20 mouse cellular contexts compared by ENCODE assay signal in genomic region chr10:77284832-77285231, GRCm38 (mm10). TPM values are rescaled to one million over a fixed set of nuclear protein-coding genes. Genes with fewer than 3 reads are reported as not detected.
DNase-seq lines count a peak whose midpoint lies in the region; ATAC-seq lines count a peak whose summit lies in the region.
"Had no signal": no experiment of that assay in that cellular context is flagged by ENCODE, and none has a peak within 500 bp of the region (broad histone marks: within the 10 kb centered on the region; RNA-seq: fewer than 3 reads in every experiment).

No protein-coding gene starts in this region.

- 0 out of 2 replicates have a peak, but pooled peaks cover 12% of the 10 kb centered on the region for H3K27me3 ChIP-seq in heart, embryonic 10.5 days (ENCODE audit: insufficient read depth, poor library complexity, severe bottlenecking)
- no peaks in the 10 kb centered on the region for H3K27me3 ChIP-seq in heart, embryonic 14.5 days (ENCODE audit: control insufficient read depth, insufficient read depth, low read length)
- H3K27me3 ChIP-seq in heart, embryonic 11.5 days (ENCODE audit: control insufficient read depth, insufficient read depth, low read length), result 0 out of 2 replicates have a peak, but pooled peaks cover 6% of the 10 kb centered on the region
- no peaks in the 10 kb centered on the region for H3K27me3 ChIP-seq in lung, embryonic 15.5 days
- H3K27me3 ChIP-seq: hindbrain, embryonic 12.5 days; hindbrain, embryonic 15.5 days; Patski had no signal

- H3K36me3 ChIP-seq in heart, embryonic 10.5 days, result no peaks in the 10 kb centered on the region
- H3K36me3 ChIP-seq in heart, embryonic 14.5 days (ENCODE audit: control insufficient read depth, insufficient read depth, low read length), result no peaks in the 10 kb centered on the region
- no peaks in the 10 kb centered on the region for H3K36me3 ChIP-seq in heart, embryonic 11.5 days (ENCODE audit: control insufficient read depth, insufficient read depth, low read length)
- H3K36me3 ChIP-seq in lung, embryonic 15.5 days, result no peaks in the 10 kb centered on the region
- H3K36me3 ChIP-seq: forebrain, embryonic 10.5 days; hindbrain, embryonic 12.5 days; hindbrain, embryonic 15.5 days had no signal

- ATAC-seq in heart, embryonic 14.5 days (ENCODE audit: insufficient number of reproducible peaks, insufficient read depth, low FRiP score, low read depth), result no peak
- no peak for ATAC-seq in heart, embryonic 11.5 days (replicated peaks; ENCODE audit: insufficient number of reproducible peaks, low FRiP score, low TSS enrichment)
- peak; percentile 25; the same call in 1 of the 2 replicates for ATAC-seq in lung, embryonic 15.5 days (ENCODE audit: borderline replicate concordance, extremely low read depth, low FRiP score, low TSS enrichment)
- ATAC-seq: forebrain, embryonic 13.5 days; forebrain, embryonic 16.5 days; Patski had no signal

- peak overlapping the region; percentile 56; the same call in 1 of the 2 replicates for H3K27ac ChIP-seq in heart, embryonic 10.5 days
- H3K27ac ChIP-seq in heart, embryonic 14.5 days (replicated peaks in 1 of 2; ENCODE audit: control insufficient read depth in 1 of 2, insufficient read depth in 1 of 2, low read depth in 2 of 2, low read length in 2 of 2), result peak overlapping the region; percentile 5 to 48
- H3K27ac ChIP-seq in heart, embryonic 11.5 days (ENCODE audit: low read depth, low read length), result no peak overlapping the region
- peak overlapping the region; percentile 35 for H3K27ac ChIP-seq in lung, embryonic 15.5 days
- H3K27ac ChIP-seq: forebrain, embryonic 13.5 days; hindbrain, embryonic 12.5 days; hindbrain, embryonic 15.5 days had no signal

- DNase-seq in heart, embryonic 10.5 days (ENCODE audit: low spot score), result no peak
- no peak for DNase-seq in heart, postnatal 14 days
- DNase-seq in lung, postnatal 14 days, result no peak
- DNase-seq in NIH3T3 (ENCODE audit: low read depth), result peak; percentile 24
- DNase-seq: adrenal gland, postnatal 10 days; adrenal gland, postnatal 36 days; cerebellum, adult 18-20 months; cerebellum, adult 9-10 months; cerebellum, postnatal 14 days; gastrocnemius, postnatal 10 days; gastrocnemius, postnatal 36 days had no signal

- WGBS in heart, embryonic 10.5 days, result 58% methylated on average over 6 of the region's 6 CpGs
- WGBS in heart, embryonic 14.5 days, result 22% methylated on average over 6 of the region's 6 CpGs
- 45% methylated on average over 6 of the region's 6 CpGs for WGBS in heart, embryonic 11.5 days (ENCODE audit: insufficient replicate concordance)
- 25% methylated on average over 6 of the region's 6 CpGs for WGBS in lung, embryonic 15.5 days

- no peaks in the 10 kb centered on the region for H3K9me3 ChIP-seq in heart, embryonic 10.5 days
- H3K9me3 ChIP-seq in heart, embryonic 14.5 days (ENCODE audit: control insufficient read depth, low read length), result no peaks in the 10 kb centered on the region
- H3K9me3 ChIP-seq in heart, embryonic 11.5 days (replicated peaks; ENCODE audit: control insufficient read depth, low read length), result no peaks in the 10 kb centered on the region
- H3K9me3 ChIP-seq in lung, embryonic 15.5 days, result no peaks in the 10 kb centered on the region
- H3K9me3 ChIP-seq: forebrain, embryonic 10.5 days; forebrain, embryonic 13.5 days; hindbrain, embryonic 12.5 days; hindbrain, embryonic 15.5 days had no signal

- H3K4me3 ChIP-seq in heart, embryonic 10.5 days, result no peak overlapping the region
- H3K4me3 ChIP-seq in heart, embryonic 14.5 days (ENCODE audit: control insufficient read depth in 1 of 2, insufficient read depth in 1 of 2, low read depth in 1 of 2, low read length in 2 of 2), result no peak overlapping the region
- H3K4me3 ChIP-seq in heart, embryonic 11.5 days (ENCODE audit: low read depth, low read length), result no peak overlapping the region
- H3K4me3 ChIP-seq in lung, embryonic 15.5 days, result no peak overlapping the region
- H3K4me3 ChIP-seq: forebrain, embryonic 10.5 days; forebrain, embryonic 13.5 days; hindbrain, embryonic 12.5 days; hindbrain, embryonic 15.5 days had no signal

- no peak overlapping the region for H3K4me2 ChIP-seq in heart, embryonic 14.5 days (ENCODE audit: low read length)
- H3K4me2 ChIP-seq in heart, embryonic 11.5 days, result no peak overlapping the region
- no peak overlapping the region for H3K4me2 ChIP-seq in lung, embryonic 15.5 days
- H3K4me2 ChIP-seq: forebrain, embryonic 13.5 days; hindbrain, embryonic 12.5 days; hindbrain, embryonic 15.5 days had no signal

- H3K9ac ChIP-seq in heart, embryonic 14.5 days (ENCODE audit: low read length), result no peak overlapping the region
- H3K9ac ChIP-seq in heart, embryonic 11.5 days (ENCODE audit: low read depth, low read length), result no peak overlapping the region
- H3K9ac ChIP-seq in lung, embryonic 15.5 days, result no peak overlapping the region
- H3K9ac ChIP-seq: forebrain, embryonic 13.5 days; hindbrain, embryonic 12.5 days; hindbrain, embryonic 15.5 days had no signal

- peaks cover 35% of the 10 kb centered on the region for H3K4me1 ChIP-seq in heart, embryonic 10.5 days
- peaks cover 20 to 39% of the 10 kb centered on the region in 2 experiments for H3K4me1 ChIP-seq in heart, embryonic 14.5 days (ENCODE audit: control insufficient read depth in 2 of 2, insufficient read depth in 2 of 2, low read length in 2 of 2)
- peaks cover 18% of the 10 kb centered on the region for H3K4me1 ChIP-seq in heart, embryonic 11.5 days (ENCODE audit: control insufficient read depth, insufficient read depth, low read length)
- peaks cover 33% of the 10 kb centered on the region for H3K4me1 ChIP-seq in lung, embryonic 15.5 days
- H3K4me1 ChIP-seq: hindbrain, embryonic 15.5 days had no signal

- intact Hi-C loops in heart, postnatal 14 days (cut with DNase I), result loop anchor here (5.0 kb wide), 1 partner anchor 282 kb away; no protein-coding TSS in a partner anchor

RNA-seq across cellular contexts. Expression of gene Pofut2, which starts 25.8 kb away (rescaled TPM):
- polyA plus RNA-seq in heart, embryonic 10.5 days (2016; fragmentation: Nextera tagmentation; extraction: Ambion mirVana), result 119 and 137 TPM in 2 replicates
- total RNA-seq in heart, postnatal 14 days (2021), result 10 to 100 TPM; 45.8 to 48.2 TPM
- 105 TPM in 2 replicates for polyA plus RNA-seq in heart, embryonic 14.5 days (2014; fragmentation: Nextera tagmentation; extraction: Ambion mirVana)
- polyA plus RNA-seq in heart, embryonic 11.5 days (2014; fragmentation: Nextera tagmentation; extraction: Ambion mirVana), result 118 and 133 TPM in 2 replicates
- polyA plus RNA-seq in lung, embryonic 15.5 days (2015; fragmentation: Nextera tagmentation; extraction: Ambion mirVana), result 128 and 139 TPM in 2 replicates
